Comparison of ENCODE assay signal across 25 mouse cellular contexts in genomic region chr10:80207676-80208075, GRCm38 (mm10). TPM values are rescaled to one million over a fixed set of nuclear protein-coding genes. Genes with fewer than 3 reads are reported as not detected.
DNase-seq lines count a peak whose midpoint lies in the region; ATAC-seq and TF ChIP-seq lines count a peak whose summit lies in the region.
"Had no signal": no experiment of that assay in that cellular context is flagged by ENCODE, and none has a peak within 500 bp of the region (broad histone marks: within the 10 kb centered on the region; RNA-seq: fewer than 3 reads in every experiment).

No protein-coding gene starts in this region.

- no peak overlapping the region for H3K27ac ChIP-seq in forebrain, embryonic 12.5 days
- H3K27ac ChIP-seq in forebrain, postnatal 0 days (ENCODE audit: low read depth, low read length) = no peak overlapping the region
- H3K27ac ChIP-seq in hindbrain, embryonic 12.5 days = peak overlapping the region; percentile 55
- H3K27ac ChIP-seq in hindbrain, postnatal 0 days = no peak overlapping the region
- H3K27ac ChIP-seq in midbrain, embryonic 11.5 days (ENCODE audit: low read depth, low read length) = peak overlapping the region; percentile 75
- H3K27ac ChIP-seq in midbrain, postnatal 0 days (ENCODE audit: low read depth, low read length) = no peak overlapping the region
- H3K27ac ChIP-seq: heart, embryonic 15.5 days; liver, embryonic 12.5 days had no signal

- H3K36me3 ChIP-seq in forebrain, embryonic 12.5 days (replicated peaks) = no peaks in the 10 kb centered on the region
- H3K36me3 ChIP-seq in forebrain, postnatal 0 days (ENCODE audit: insufficient read depth) = no peaks in the 10 kb centered on the region
- no peaks in the 10 kb centered on the region for H3K36me3 ChIP-seq in hindbrain, embryonic 12.5 days
- H3K36me3 ChIP-seq in hindbrain, postnatal 0 days (ENCODE audit: insufficient read depth, low read length) = no peaks in the 10 kb centered on the region
- H3K36me3 ChIP-seq in midbrain, embryonic 11.5 days (ENCODE audit: control insufficient read depth, insufficient read depth, low read length) = no peaks in the 10 kb centered on the region
- H3K36me3 ChIP-seq in midbrain, postnatal 0 days (ENCODE audit: insufficient read depth, low read length) = no peaks in the 10 kb centered on the region
- H3K36me3 ChIP-seq: heart, embryonic 15.5 days; liver, embryonic 12.5 days had no signal

- ATAC-seq in forebrain, embryonic 12.5 days (ENCODE audit: low FRiP score) = no peak
- ATAC-seq in forebrain, postnatal 0 days = no peak
- peak; percentile 11; the same call in 1 of the 2 replicates for ATAC-seq in hindbrain, embryonic 12.5 days (ENCODE audit: low FRiP score)
- no peak for ATAC-seq in hindbrain, postnatal 0 days
- peak; percentile 70 for ATAC-seq in midbrain, embryonic 11.5 days (ENCODE audit: low FRiP score)
- ATAC-seq in midbrain, postnatal 0 days (ENCODE audit: low FRiP score) = no peak
- ATAC-seq: forebrain, embryonic 16.5 days; intestine, embryonic 16.5 days; liver, embryonic 12.5 days; liver, postnatal 0 days had no signal

- no peak overlapping the region for H3K4me3 ChIP-seq in forebrain, embryonic 12.5 days (replicated peaks)
- no peak overlapping the region for H3K4me3 ChIP-seq in forebrain, postnatal 0 days (ENCODE audit: low read depth, low read length)
- no peak overlapping the region for H3K4me3 ChIP-seq in hindbrain, embryonic 12.5 days
- no peak overlapping the region for H3K4me3 ChIP-seq in hindbrain, postnatal 0 days (ENCODE audit: low read length)
- peak overlapping the region; percentile 24; the same call in 1 of the 2 replicates for H3K4me3 ChIP-seq in midbrain, embryonic 11.5 days (ENCODE audit: low read depth, low read length)
- H3K4me3 ChIP-seq in midbrain, postnatal 0 days (ENCODE audit: low read depth, low read length) = no peak overlapping the region
- H3K4me3 ChIP-seq: erythroblast, embryonic 14.5 days; heart, embryonic 15.5 days; liver, embryonic 12.5 days had no signal

- H3K9me3 ChIP-seq in forebrain, embryonic 12.5 days = no peaks in the 10 kb centered on the region
- no peaks in the 10 kb centered on the region for H3K9me3 ChIP-seq in forebrain, postnatal 0 days (ENCODE audit: low read length)
- no peaks in the 10 kb centered on the region for H3K9me3 ChIP-seq in hindbrain, embryonic 12.5 days (replicated peaks)
- H3K9me3 ChIP-seq in hindbrain, postnatal 0 days (ENCODE audit: low read length) = no peaks in the 10 kb centered on the region
- no peaks in the 10 kb centered on the region for H3K9me3 ChIP-seq in midbrain, embryonic 11.5 days (ENCODE audit: control insufficient read depth, low read length)
- H3K9me3 ChIP-seq in midbrain, postnatal 0 days (ENCODE audit: low read length) = no peaks in the 10 kb centered on the region
- H3K9me3 ChIP-seq: heart, embryonic 15.5 days; liver, embryonic 12.5 days had no signal

- peaks cover 4% of the 10 kb centered on the region for H3K27me3 ChIP-seq in forebrain, embryonic 12.5 days
- no peaks in the 10 kb centered on the region for H3K27me3 ChIP-seq in forebrain, postnatal 0 days (ENCODE audit: insufficient read depth, low read length)
- peaks cover 3% of the 10 kb centered on the region; the same call in 1 of the 2 replicates for H3K27me3 ChIP-seq in hindbrain, embryonic 12.5 days
- no peaks in the 10 kb centered on the region for H3K27me3 ChIP-seq in hindbrain, postnatal 0 days (ENCODE audit: insufficient read depth, low read length)
- no peaks in the 10 kb centered on the region for H3K27me3 ChIP-seq in midbrain, embryonic 11.5 days (ENCODE audit: control insufficient read depth, insufficient read depth, low read length)
- no peaks in the 10 kb centered on the region for H3K27me3 ChIP-seq in midbrain, postnatal 0 days (ENCODE audit: insufficient read depth, low read length)

- 50% methylated on average over 10 of the region's 10 CpGs for WGBS in forebrain, embryonic 12.5 days
- WGBS in forebrain, postnatal 0 days = 50% methylated on average over 10 of the region's 10 CpGs
- WGBS in hindbrain, embryonic 12.5 days = 27% methylated on average over 10 of the region's 10 CpGs
- 42% methylated on average over 10 of the region's 10 CpGs for WGBS in hindbrain, postnatal 0 days
- 25% methylated on average over 10 of the region's 10 CpGs for WGBS in midbrain, embryonic 11.5 days
- 34% methylated on average over 10 of the region's 10 CpGs for WGBS in midbrain, postnatal 0 days

- peak overlapping the region; percentile 17; the same call in 1 of the 2 replicates for H3K9ac ChIP-seq in forebrain, embryonic 12.5 days
- H3K9ac ChIP-seq in forebrain, postnatal 0 days = no peak overlapping the region
- H3K9ac ChIP-seq in hindbrain, embryonic 12.5 days = no peak overlapping the region; the same call in 1 of the 2 replicates
- no peak overlapping the region for H3K9ac ChIP-seq in hindbrain, postnatal 0 days (replicated peaks; ENCODE audit: low read length)
- H3K9ac ChIP-seq in midbrain, embryonic 11.5 days (ENCODE audit: low read length) = peak overlapping the region; percentile 29; the same call in 1 of the 2 replicates
- H3K9ac ChIP-seq in midbrain, postnatal 0 days (replicated peaks; ENCODE audit: low read length, poor library complexity, severe bottlenecking) = no peak overlapping the region
- H3K9ac ChIP-seq: heart, embryonic 15.5 days; liver, embryonic 12.5 days; liver, postnatal 0 days had no signal

- no peak overlapping the region for H3K4me2 ChIP-seq in forebrain, embryonic 12.5 days
- no peak overlapping the region for H3K4me2 ChIP-seq in forebrain, postnatal 0 days (ENCODE audit: low read depth)
- no peak overlapping the region for H3K4me2 ChIP-seq in hindbrain, embryonic 12.5 days (replicated peaks)
- no peak overlapping the region for H3K4me2 ChIP-seq in hindbrain, postnatal 0 days (ENCODE audit: low read depth, low read length)
- peak overlapping the region; percentile 40; the same call in 1 of the 2 replicates for H3K4me2 ChIP-seq in midbrain, embryonic 11.5 days
- H3K4me2 ChIP-seq in midbrain, postnatal 0 days (ENCODE audit: low read depth, low read length, poor library complexity, severe bottlenecking) = no peak overlapping the region
- H3K4me2 ChIP-seq: heart, embryonic 15.5 days; liver, embryonic 12.5 days had no signal

- no peak for TF ChIP-seq CTCF in forebrain, postnatal 0 days (IDR thresholded peaks at IDR 0.05; ENCODE audit: low read depth)
- no peak for TF ChIP-seq CTCF in hindbrain, postnatal 0 days (IDR thresholded peaks at IDR 0.05; ENCODE audit: low read depth)
- TF ChIP-seq CTCF in midbrain, postnatal 0 days (IDR thresholded peaks at IDR 0.05) = no peak

- peaks cover 37% of the 10 kb centered on the region for H3K4me1 ChIP-seq in forebrain, embryonic 12.5 days
- peaks cover 7% of the 10 kb centered on the region; the same call in 1 of the 2 replicates for H3K4me1 ChIP-seq in forebrain, postnatal 0 days (ENCODE audit: insufficient read depth)
- peaks cover 33% of the 10 kb centered on the region for H3K4me1 ChIP-seq in hindbrain, embryonic 12.5 days
- H3K4me1 ChIP-seq in hindbrain, postnatal 0 days (ENCODE audit: insufficient read depth, low read length) = no peaks in the 10 kb centered on the region
- H3K4me1 ChIP-seq in midbrain, embryonic 11.5 days (ENCODE audit: control insufficient read depth, insufficient read depth, low read length) = peaks cover 34% of the 10 kb centered on the region
- peaks cover 8% of the 10 kb centered on the region for H3K4me1 ChIP-seq in midbrain, postnatal 0 days (ENCODE audit: insufficient read depth, low read length)
- H3K4me1 ChIP-seq: liver, embryonic 12.5 days had no signal

- no peak for DNase-seq in forebrain, postnatal 0 days
- no peak for DNase-seq in hindbrain, postnatal 0 days (ENCODE audit: low spot score)
- DNase-seq in midbrain, embryonic 11.5 days (ENCODE audit: low spot score, missing footprints) = peak; percentile 92
- DNase-seq in midbrain, postnatal 0 days (ENCODE audit: low spot score) = peak; percentile 5
- no peak for DNase-seq in urinary bladder, postnatal 4 days (ENCODE audit: low spot score in 2 of 2)
- DNase-seq: adrenal gland, postnatal 25 days; cerebellum, adult 2 months; cerebellum, postnatal 14 days; gastrocnemius, postnatal 10 days; kidney, adult 8-10 months; kidney, postnatal 10 days; layer of hippocampus, postnatal 36 days; left cerebral cortex, postnatal 4 days; liver, postnatal 0 days; lung, postnatal 36 days; right cerebral cortex, postnatal 25 days; thymus, postnatal 14 days had no signal

RNA-seq across cellular contexts. Expression of gene Mum1, which starts 18.6 kb away (rescaled TPM):
- 55.5 and 58.4 TPM in 2 replicates for polyA plus RNA-seq in forebrain, embryonic 12.5 days (2016; fragmentation: Nextera tagmentation; extraction: Ambion mirVana)
- 57.6 and 60.7 TPM in 2 replicates for total RNA-seq in forebrain, postnatal 0 days (2014; rRNA removed)
- polyA plus RNA-seq in forebrain, postnatal 0 days (2015; fragmentation: Nextera tagmentation; extraction: Ambion mirVana) = 41.1 and 50.4 TPM in 2 replicates
- polyA plus RNA-seq in hindbrain, embryonic 12.5 days (2016; fragmentation: Nextera tagmentation; extraction: Ambion mirVana) = 50.0 and 58.8 TPM in 2 replicates
- total RNA-seq in hindbrain, postnatal 0 days (2014; rRNA removed) = 41.5 and 49.3 TPM in 2 replicates
- 45.8 and 45.9 TPM in 2 replicates for polyA plus RNA-seq in hindbrain, postnatal 0 days (2015; fragmentation: Nextera tagmentation; extraction: Ambion mirVana)
- polyA plus RNA-seq in midbrain, embryonic 11.5 days (2014; fragmentation: Nextera tagmentation; extraction: Ambion mirVana) = 134 and 142 TPM in 2 replicates
- total RNA-seq in midbrain, postnatal 0 days (2014; rRNA removed) = 45.1 and 60.9 TPM in 2 replicates
- polyA plus RNA-seq in midbrain, postnatal 0 days (2015; fragmentation: Nextera tagmentation; extraction: Ambion mirVana) = 42.4 and 49.6 TPM in 2 replicates

RNA-seq across cellular contexts. Expression of gene Efna2, which starts 28.4 kb away (rescaled TPM):
- polyA plus RNA-seq in forebrain, embryonic 12.5 days (2016; fragmentation: Nextera tagmentation; extraction: Ambion mirVana) = 36.4 and 48.9 TPM in 2 replicates
- 29.0 and 30.9 TPM in 2 replicates for total RNA-seq in forebrain, postnatal 0 days (2014; rRNA removed)
- polyA plus RNA-seq in forebrain, postnatal 0 days (2015; fragmentation: Nextera tagmentation; extraction: Ambion mirVana) = 30.6 and 31.3 TPM in 2 replicates
- 49.3 and 50.5 TPM in 2 replicates for polyA plus RNA-seq in hindbrain, embryonic 12.5 days (2016; fragmentation: Nextera tagmentation; extraction: Ambion mirVana)
- 24.0 and 32.8 TPM in 2 replicates for total RNA-seq in hindbrain, postnatal 0 days (2014; rRNA removed)
- polyA plus RNA-seq in hindbrain, postnatal 0 days (2015; fragmentation: Nextera tagmentation; extraction: Ambion mirVana) = 23.2 and 23.8 TPM in 2 replicates
- polyA plus RNA-seq in midbrain, embryonic 11.5 days (2014; fragmentation: Nextera tagmentation; extraction: Ambion mirVana) = 78.1 and 91.7 TPM in 2 replicates
- total RNA-seq in midbrain, postnatal 0 days (2014; rRNA removed) = 45.1 and 51.1 TPM in 2 replicates
- 52.1 and 58.4 TPM in 2 replicates for polyA plus RNA-seq in midbrain, postnatal 0 days (2015; fragmentation: Nextera tagmentation; extraction: Ambion mirVana)
- total RNA-seq: neutrophil, adult 5-6 weeks had no signal

RNA-seq across cellular contexts. Expression of gene 1600002K03Rik, which starts 34.9 kb away (rescaled TPM):
- 11.1 and 11.6 TPM in 2 replicates for polyA plus RNA-seq in forebrain, embryonic 12.5 days (2016; fragmentation: Nextera tagmentation; extraction: Ambion mirVana)
- total RNA-seq in forebrain, postnatal 0 days (2014; rRNA removed) = 4.2 and 5.0 TPM in 2 replicates
- polyA plus RNA-seq in forebrain, postnatal 0 days (2015; fragmentation: Nextera tagmentation; extraction: Ambion mirVana) = 5.0 and 6.0 TPM in 2 replicates
- 12.0 and 13.3 TPM in 2 replicates for polyA plus RNA-seq in hindbrain, embryonic 12.5 days (2016; fragmentation: Nextera tagmentation; extraction: Ambion mirVana)
- total RNA-seq in hindbrain, postnatal 0 days (2014; rRNA removed) = 2.6 and 3.2 TPM in 2 replicates
- 4.3 and 4.4 TPM in 2 replicates for polyA plus RNA-seq in hindbrain, postnatal 0 days (2015; fragmentation: Nextera tagmentation; extraction: Ambion mirVana)
- polyA plus RNA-seq in midbrain, embryonic 11.5 days (2014; fragmentation: Nextera tagmentation; extraction: Ambion mirVana) = 8.0 and 8.7 TPM in 2 replicates
- 2.3 and 2.8 TPM in 2 replicates for total RNA-seq in midbrain, postnatal 0 days (2014; rRNA removed)
- 4.1 and 5.3 TPM in 2 replicates for polyA plus RNA-seq in midbrain, postnatal 0 days (2015; fragmentation: Nextera tagmentation; extraction: Ambion mirVana)

RNA-seq across cellular contexts. Expression of gene Ndufs7, which starts 41.2 kb away (rescaled TPM):
- polyA plus RNA-seq in forebrain, embryonic 12.5 days (2016; fragmentation: Nextera tagmentation; extraction: Ambion mirVana) = 201 and 216 TPM in 2 replicates
- total RNA-seq in forebrain, postnatal 0 days (2014; rRNA removed) = 162 and 212 TPM in 2 replicates
- polyA plus RNA-seq in forebrain, postnatal 0 days (2015; fragmentation: Nextera tagmentation; extraction: Ambion mirVana) = 343 and 394 TPM in 2 replicates
- 177 and 220 TPM in 2 replicates for polyA plus RNA-seq in hindbrain, embryonic 12.5 days (2016; fragmentation: Nextera tagmentation; extraction: Ambion mirVana)
- 246 and 291 TPM in 2 replicates for total RNA-seq in hindbrain, postnatal 0 days (2014; rRNA removed)
- polyA plus RNA-seq in hindbrain, postnatal 0 days (2015; fragmentation: Nextera tagmentation; extraction: Ambion mirVana) = 410 and 430 TPM in 2 replicates
- 209 and 229 TPM in 2 replicates for polyA plus RNA-seq in midbrain, embryonic 11.5 days (2014; fragmentation: Nextera tagmentation; extraction: Ambion mirVana)
- total RNA-seq in midbrain, postnatal 0 days (2014; rRNA removed) = 193 and 201 TPM in 2 replicates
- 358 and 388 TPM in 2 replicates for polyA plus RNA-seq in midbrain, postnatal 0 days (2015; fragmentation: Nextera tagmentation; extraction: Ambion mirVana)

RNA-seq across cellular contexts. Expression of gene Cirbp, which starts 41.9 kb away (rescaled TPM):
- polyA plus RNA-seq in forebrain, embryonic 12.5 days (2016; fragmentation: Nextera tagmentation; extraction: Ambion mirVana) = 224 and 240 TPM in 2 replicates
- total RNA-seq in forebrain, postnatal 0 days (2014; rRNA removed) = 345 and 424 TPM in 2 replicates
- polyA plus RNA-seq in forebrain, postnatal 0 days (2015; fragmentation: Nextera tagmentation; extraction: Ambion mirVana) = 834 and 838 TPM in 2 replicates
- 235 and 271 TPM in 2 replicates for polyA plus RNA-seq in hindbrain, embryonic 12.5 days (2016; fragmentation: Nextera tagmentation; extraction: Ambion mirVana)
- total RNA-seq in hindbrain, postnatal 0 days (2014; rRNA removed) = 257 and 261 TPM in 2 replicates
- 730 and 732 TPM in 2 replicates for polyA plus RNA-seq in hindbrain, postnatal 0 days (2015; fragmentation: Nextera tagmentation; extraction: Ambion mirVana)
- polyA plus RNA-seq in midbrain, embryonic 11.5 days (2014; fragmentation: Nextera tagmentation; extraction: Ambion mirVana) = 81.5 and 87.1 TPM in 2 replicates
- total RNA-seq in midbrain, postnatal 0 days (2014; rRNA removed) = 315 and 337 TPM in 2 replicates
- polyA plus RNA-seq in midbrain, postnatal 0 days (2015; fragmentation: Nextera tagmentation; extraction: Ambion mirVana) = 760 and 829 TPM in 2 replicates

Comparison
In these comparisons a context has a peak if more than half of its experiments do, and no peak if none do; other contexts are left out.
1. ATAC-seq: peak in hindbrain, embryonic 12.5 days (single experiment) and midbrain, embryonic 11.5 days (single experiment); none in forebrain, embryonic 12.5 days (single experiment), forebrain, postnatal 0 days (single experiment), hindbrain, postnatal 0 days (single experiment) and midbrain, postnatal 0 days (single experiment).
2. H3K27ac ChIP-seq: peak in hindbrain, embryonic 12.5 days (single experiment) and midbrain, embryonic 11.5 days (single experiment); none in forebrain, embryonic 12.5 days (single experiment), forebrain, postnatal 0 days (single experiment), hindbrain, postnatal 0 days (single experiment) and midbrain, postnatal 0 days (single experiment).
3. H3K9ac ChIP-seq: peak in forebrain, embryonic 12.5 days (single experiment) and midbrain, embryonic 11.5 days (single experiment); none in forebrain, postnatal 0 days (single experiment), hindbrain, embryonic 12.5 days (single experiment), hindbrain, postnatal 0 days (single experiment) and midbrain, postnatal 0 days (single experiment).
4. DNase-seq: peak in midbrain, embryonic 11.5 days (single experiment) and midbrain, postnatal 0 days (single experiment); none in forebrain, postnatal 0 days (single experiment), hindbrain, postnatal 0 days (single experiment) and urinary bladder, postnatal 4 days (0 of 2).